Mouse (Mus musculus): Measurements from ENCODE around the gene Sema3b.

The Sema3b gene

DNA sequence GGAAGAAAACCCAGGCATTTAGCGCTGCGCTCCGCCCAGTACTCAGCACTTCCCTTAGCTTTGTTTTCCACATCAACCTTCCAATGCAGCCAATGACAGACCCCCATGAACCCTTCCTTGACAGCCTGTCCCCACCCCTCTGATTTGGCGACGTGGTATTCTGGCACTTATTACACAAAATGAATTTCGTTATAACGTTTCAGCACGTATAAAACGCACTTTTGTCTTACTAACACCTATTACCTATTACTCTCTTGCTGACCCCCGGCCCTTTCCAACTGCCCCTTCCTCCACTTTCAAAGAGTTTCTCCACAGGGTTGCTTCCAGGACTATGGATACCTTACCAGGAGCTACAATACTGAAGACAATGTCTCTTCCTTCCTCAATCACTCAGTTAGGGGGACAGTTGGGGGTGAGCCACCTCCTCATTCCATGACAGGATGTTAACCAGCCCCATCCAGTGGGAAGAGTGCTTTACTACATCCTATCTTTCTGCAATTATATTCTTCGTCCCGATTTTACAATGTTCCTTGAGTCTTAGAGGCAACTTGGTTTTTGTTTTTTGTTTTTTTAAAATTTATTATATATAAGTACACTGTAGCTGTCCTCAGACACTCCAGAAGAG lies 4.0 kb upstream of the Sema3b start:
- no peak for DNase-seq (ENCODE audit: extremely low read depth, low read depth, low spot score)

DNA sequence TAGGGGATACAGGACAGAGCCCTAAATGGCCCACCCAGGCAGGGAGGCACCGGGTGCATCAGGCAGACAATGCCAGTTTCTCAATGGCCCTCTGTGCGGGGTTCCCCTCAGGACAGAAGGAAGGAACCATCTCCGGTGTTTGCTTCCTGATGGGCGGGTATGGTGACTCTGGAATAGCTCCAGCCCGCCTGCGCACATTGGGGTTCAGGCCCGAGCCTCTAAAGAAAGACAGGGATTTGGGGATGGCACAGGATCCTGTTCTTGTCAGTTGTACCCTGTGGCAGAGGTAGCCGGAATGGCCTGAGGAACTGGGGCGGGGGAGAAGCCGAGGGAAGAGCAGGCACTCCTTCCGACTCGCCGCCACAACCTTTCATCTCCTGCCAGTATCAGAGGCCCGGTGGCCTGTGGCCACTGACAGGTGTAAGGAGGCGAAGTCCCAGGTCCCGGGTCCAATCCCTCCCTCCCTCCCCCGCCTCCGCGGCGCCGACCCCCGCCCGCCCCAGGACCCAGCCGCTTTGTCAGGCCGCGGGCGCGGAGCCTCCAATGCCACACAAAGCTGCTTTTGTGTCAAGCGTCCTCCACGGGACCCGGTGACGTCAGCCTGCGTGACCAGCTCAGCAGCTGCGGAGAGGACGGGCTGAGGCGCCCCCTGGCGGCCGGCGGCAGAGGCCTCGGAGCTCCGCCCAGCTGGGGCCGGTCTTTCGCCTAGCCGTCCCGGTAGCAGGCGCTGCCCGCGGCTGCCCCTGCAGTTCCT lies 3.3 kb upstream of the Sema3b start:
- DNase-seq (ENCODE audit: extremely low read depth, low read depth, low spot score) = peak; percentile 49

DNA sequence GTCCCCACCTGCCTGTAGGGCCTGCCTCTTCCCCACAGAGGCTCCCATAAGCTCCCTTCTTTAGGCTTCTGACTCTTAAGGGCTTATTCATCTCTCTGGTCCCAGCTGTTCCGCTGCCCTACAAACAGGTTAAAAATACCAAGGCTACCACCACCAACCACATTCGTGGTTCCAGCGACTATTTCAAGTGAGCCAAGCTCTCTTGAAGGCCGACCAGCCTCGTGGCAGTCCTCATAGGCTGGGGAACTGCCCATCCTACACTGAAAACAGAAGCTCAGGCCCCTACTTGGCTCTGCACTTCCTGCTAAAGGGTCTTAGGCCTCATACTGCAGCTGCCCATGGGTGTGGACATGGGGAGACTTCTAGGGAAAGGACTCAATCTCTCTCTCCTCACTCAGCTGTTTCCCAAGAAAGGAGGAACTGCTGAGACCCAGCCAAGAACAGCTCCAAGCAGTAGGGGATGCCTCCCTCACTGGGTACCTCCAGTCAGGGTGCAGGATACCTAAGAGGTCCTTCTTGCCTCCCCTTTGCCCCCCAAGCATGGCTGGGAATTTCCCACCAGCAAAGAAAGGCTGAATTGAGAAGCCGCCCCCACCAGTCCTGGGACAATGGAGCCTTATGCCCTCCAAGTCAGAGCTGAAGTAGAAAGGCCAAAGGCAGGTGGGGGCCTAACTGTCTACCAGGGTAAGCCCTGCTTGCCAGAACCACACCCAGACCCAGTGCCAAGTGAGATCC lies 2.6 kb upstream of the Sema3b start:
- DNase-seq (ENCODE audit: extremely low read depth, low read depth, low spot score) = no peak

DNA sequence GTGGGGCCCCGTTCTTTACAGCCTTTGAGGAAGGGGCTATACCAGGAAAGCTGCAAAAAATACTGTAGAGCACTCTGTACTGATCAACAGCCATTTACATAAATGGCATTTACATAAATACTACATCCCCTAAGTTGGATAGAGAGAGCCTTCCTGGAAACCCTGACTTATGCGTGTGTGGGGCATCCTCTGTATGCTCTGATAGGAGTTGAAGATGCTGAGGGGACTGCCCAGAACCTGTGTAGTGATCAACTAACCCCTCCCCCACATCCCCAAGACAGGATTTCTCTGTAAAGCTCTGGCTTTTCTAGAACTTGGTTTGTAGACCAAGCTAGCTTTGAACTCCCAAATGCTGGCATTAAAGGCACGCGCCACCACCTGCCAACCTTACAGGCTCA lies 403 bp upstream of the Sema3b start:
- no peak for DNase-seq (ENCODE audit: extremely low read depth, low read depth, low spot score)

DNA sequence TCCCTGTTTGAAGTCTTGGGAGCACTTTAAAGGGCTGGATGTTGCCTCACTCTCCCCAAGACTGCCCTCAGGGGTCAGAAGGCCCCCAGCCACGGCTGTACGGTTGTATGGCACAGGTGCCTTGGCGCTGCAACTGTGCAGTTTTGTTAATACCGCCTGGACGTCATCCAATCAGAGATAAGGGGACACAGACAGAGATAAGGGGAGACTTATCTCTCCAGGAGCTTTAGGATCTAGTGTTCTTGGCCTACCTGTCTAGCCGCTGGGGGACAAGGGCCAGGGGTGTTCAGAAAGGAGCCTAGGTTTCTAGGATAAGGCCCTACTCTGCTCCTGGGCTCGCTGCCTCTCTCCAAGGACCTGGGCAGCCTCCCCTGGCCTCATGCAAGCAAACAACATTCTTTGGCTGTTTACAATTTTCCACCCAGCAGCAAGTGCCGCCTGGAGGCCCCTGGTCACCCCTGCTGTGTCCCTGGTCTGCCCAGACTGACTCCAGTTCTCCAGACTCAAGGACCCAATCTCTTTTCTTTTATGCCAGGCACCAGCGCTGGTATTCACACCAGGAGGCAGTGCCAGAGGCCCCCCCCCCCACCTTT lies 1.3 kb downstream of the Sema3b start:
- DNase-seq (ENCODE audit: extremely low read depth, low read depth, low spot score) = no peak

DNA sequence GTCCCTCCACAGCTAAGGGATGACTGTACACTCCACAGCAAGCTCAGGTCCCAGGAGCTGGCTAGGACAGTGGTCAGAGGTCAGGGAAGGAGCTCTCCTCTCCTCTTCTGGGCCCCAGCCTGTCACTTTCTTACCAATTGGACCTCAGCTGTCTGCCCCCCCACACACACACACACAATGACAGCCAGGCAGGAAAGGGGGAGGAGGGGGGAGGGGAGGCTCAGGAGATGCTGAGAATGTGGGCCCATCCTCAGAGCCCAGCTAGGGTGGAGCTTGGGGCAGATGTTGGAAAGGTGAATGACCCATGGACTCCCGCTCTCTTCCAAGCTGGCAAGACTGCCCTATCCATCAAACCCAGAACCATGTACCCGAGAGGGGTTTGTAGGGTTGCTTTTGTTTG lies 2.0 kb downstream of the Sema3b start:
- no peak for DNase-seq (ENCODE audit: extremely low read depth, low read depth, low spot score)

DNA sequence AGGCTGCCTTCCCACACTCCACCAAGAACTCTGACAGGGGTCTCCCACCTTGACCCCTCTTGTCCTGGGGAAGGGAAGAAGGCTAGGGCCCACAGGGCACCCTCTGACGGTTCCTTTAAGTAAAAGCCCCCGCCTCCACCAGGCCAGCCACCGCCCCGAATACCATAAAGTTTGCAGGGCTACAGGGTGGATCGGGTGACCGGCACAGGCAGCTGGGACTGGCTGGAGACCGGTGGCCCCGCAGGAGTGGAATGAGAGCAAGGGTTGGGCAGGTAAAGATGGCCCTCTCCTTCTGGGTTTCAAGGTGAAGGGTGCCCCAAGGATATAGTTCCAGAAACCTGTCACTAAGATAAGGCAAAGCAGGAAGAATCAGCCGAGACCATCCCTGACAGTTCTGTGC lies 2.4 kb downstream of the Sema3b start:
- no peak for DNase-seq (ENCODE audit: extremely low read depth, low read depth, low spot score)

DNA sequence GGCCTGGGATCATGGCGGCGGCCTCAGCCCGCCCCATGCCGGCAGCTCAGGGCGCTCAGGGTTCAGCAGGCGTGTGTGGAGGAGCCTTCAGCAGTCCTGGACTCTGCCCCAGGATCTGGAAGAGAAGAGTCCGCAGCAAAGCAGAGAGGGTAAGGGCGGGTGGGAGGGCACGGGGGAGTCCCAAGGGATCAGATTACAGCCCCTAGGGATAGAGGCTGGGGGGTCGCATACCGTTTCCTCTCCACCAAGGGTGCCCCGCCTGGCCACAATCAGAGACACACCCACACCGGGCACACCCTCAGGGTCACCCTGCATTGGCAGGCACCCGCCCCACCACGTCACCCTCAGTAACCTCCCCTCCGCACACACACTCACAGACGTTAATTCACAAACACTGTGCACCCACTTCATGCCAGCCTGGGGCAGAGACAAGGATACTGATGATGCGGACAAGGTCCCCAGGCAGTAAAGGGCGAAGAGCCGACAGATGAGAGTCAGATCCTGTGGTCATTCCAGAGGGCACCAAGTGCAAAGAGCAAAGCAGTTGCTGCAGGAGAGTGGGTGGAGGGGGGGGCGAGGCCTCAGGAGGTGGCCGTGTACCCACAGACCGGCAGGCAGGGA lies 3.9 kb downstream of the Sema3b start:
- no peak for DNase-seq (ENCODE audit: extremely low read depth, low read depth, low spot score)

DNA sequence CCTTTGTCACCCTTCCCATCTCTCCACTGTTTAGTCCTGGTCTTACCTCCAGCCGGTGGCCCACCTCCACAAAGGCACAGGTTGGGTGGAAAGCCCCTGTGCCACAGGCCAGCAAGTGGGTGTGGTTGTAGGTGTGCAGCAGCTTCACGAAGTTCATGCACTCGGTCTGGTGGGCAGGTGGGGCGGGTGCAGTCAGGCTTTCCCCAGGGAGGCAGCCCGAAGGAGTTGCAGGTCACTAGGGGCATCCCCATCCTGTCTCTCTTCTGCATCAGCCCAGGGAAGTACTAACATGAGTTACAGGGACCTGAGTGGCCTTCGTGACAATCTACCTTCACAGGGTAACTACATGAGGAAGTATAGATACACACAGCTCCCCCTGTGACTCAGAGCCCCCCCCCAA lies 5.8 kb downstream of the Sema3b start:
- DNase-seq (ENCODE audit: extremely low read depth, low read depth, low spot score) = no peak

DNA sequence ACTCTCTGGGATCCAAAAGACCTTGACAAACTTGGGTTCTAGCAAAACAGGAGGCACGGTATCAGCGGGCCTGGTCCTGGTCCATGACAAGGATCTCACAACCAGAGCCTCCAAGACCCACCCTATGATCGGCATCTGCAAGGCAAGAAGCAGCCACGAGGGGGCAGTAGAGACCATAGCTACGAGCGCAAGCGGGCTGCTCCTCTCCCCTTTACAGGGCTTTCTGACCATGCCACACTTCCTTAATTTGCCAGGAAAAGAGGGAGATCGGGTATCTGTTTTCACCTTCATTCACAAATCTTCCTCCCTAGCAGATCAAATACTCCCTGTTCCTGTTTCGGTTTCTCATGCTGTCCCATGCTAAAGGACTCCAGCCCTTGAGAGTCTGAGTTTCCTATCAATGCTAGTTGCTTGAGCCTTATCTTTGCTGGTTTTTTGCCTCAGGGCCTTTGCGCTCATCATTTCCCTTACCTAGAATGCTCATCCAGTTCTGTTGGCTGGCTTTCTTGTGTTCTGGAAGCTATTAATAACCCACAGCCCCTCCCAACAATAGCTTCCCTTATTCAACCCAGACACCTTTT lies 6.9 kb downstream of the Sema3b start:
- no peak for DNase-seq (ENCODE audit: extremely low read depth, low read depth, low spot score)

DNA sequence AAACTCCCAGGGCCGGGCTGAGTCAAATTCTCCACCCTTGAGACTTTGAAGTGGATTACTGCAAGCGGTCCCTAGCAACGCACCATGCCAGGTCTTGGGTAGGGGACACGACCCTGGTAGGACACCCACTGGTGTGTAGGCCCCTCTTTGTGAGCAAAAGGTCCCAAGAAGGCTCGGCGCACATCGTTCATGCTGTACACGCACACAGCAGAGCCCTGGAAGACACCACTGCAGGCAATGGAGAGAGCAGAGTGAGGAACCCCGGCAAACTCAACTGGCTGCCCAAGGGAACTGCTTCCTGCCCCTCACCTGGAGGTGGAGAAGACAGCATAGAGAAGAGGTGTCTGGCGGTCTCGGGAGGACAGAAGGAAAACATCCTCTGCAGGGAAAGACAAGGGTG lies 7.8 kb downstream of the Sema3b start:
- DNase-seq (ENCODE audit: extremely low read depth, low read depth, low spot score) = no peak

DNA sequence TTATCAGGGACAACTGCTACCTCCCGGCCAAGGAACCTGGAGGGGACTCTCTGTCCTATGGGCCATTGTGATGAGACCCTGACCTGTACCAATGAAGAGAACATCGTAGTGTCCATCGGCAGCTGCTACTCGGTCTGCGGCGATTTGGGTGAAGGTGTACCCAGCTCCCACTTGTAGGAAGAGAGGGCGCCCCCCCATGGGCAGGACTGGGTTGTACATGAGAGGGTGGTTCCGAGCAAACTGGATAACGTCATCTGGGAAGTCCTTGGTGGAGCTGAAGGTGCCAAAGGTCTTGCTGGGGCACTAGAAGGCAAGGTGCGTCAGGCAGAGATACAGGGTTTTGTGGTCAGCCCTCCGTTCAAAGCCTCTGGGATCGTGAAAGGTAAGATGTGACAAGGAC lies 8.3 kb downstream of the Sema3b start:
- no peak for DNase-seq (ENCODE audit: extremely low read depth, low read depth, low spot score)

DNA sequence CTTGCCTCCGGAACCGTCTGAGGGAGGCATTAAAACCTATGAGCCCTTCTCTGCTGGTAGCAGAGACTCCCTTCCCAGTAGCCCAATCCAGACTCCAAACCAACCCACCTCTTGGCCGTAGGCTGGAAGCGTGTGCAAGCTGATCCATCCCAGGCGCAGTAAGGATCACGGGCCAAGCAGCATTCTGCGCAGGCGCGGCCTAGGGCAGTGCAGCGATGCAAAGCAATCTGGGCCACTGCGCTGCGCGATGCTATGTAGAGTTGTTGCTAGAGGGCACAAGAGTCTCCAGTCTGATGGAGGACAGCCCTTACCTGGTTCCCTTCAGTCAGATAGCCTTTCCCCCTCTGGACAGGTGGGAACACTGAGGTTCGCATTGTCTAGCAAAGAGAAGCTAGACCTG lies 9.2 kb downstream of the Sema3b start:
- DNase-seq (ENCODE audit: extremely low read depth, low read depth, low spot score) = no peak

DNA sequence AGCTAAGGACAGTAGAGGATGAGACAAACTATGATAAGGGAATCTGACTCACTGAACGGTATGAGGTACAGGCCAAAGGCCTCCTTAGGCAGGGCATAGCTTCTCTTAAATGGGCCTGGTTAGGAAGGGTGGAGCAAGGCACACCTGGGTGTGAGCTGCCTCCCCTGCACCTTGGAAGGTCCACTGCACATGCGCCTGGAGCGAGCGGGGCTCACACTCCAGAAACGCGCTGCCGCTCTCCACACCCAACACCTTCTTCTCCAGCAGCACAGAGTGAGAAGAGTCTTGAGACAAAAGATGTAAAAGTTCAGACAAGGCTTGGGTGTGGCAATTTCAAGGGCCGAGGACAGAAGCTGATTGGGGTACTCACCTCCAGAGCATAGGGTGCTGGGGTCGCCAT lies 9.6 kb downstream of the Sema3b start:
- no peak for DNase-seq (ENCODE audit: extremely low read depth, low read depth, low spot score)

DNA sequence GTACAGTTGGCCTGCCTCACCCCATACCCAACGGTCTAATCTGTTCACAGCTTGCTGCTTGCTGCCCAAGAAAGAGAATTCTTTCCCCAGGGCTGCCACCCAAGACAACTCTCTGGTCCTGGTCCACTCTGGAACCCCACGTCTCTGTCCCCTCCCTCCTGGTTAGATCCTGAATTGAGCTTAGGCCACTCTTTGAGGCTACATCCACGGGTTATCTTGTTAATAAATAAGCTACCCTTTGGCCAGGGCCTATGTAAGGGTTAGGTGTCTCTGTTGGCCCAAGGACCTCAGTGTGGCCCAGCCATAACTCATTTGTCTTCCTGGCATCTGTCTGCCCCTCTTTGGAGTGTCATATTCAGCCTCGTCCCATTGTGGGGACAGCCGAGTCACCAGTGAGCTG lies 10.6 kb downstream of the Sema3b start:
- DNase-seq (ENCODE audit: extremely low read depth, low read depth, low spot score) = no peak

DNA sequence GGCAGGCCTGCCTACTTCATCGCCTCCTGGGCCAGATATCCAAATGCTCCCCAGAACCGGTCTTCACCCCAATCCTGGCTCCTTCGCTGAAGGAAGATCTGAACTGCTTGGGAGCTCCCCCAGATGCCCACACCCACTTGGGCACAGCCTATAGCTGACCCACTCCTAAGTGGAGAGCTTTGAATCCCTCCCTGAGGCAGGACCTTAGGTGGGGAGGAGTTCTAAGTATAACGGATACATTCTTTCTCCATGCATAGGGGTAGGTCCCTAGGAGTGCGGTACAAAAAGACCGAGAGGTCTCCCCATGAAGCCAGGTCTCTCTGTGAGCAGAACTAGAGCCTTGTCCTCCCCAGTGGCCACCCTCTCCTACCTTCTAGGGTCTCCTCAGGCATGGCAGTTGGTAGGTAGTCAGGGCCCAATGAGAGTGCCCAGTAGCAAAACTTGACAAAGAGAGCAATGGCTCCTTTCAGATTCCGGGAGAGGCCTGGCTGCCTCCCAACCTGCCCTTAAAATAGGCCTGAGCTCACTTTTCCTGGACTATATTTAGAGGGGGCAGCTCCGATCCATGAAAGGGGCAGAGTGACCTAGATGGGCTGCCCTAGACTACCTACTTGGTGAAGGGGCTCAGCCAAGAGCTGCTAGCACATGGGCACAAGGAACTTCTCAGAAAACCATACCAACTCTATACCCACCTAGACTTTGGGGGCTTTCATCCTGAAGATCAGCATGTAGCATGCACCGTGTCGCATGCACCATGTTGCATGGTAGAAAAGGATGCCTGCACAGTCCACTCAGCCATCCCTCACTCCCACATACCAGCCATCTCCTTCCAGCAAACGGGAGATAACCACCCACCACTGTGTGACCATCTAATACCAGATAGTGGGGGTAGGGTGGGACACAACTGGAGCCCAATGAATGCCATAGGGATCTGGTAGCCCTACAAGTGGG lies 12.1 kb downstream of the Sema3b start:
- no peak for DNase-seq (ENCODE audit: extremely low read depth, low read depth, low spot score)

DNA sequence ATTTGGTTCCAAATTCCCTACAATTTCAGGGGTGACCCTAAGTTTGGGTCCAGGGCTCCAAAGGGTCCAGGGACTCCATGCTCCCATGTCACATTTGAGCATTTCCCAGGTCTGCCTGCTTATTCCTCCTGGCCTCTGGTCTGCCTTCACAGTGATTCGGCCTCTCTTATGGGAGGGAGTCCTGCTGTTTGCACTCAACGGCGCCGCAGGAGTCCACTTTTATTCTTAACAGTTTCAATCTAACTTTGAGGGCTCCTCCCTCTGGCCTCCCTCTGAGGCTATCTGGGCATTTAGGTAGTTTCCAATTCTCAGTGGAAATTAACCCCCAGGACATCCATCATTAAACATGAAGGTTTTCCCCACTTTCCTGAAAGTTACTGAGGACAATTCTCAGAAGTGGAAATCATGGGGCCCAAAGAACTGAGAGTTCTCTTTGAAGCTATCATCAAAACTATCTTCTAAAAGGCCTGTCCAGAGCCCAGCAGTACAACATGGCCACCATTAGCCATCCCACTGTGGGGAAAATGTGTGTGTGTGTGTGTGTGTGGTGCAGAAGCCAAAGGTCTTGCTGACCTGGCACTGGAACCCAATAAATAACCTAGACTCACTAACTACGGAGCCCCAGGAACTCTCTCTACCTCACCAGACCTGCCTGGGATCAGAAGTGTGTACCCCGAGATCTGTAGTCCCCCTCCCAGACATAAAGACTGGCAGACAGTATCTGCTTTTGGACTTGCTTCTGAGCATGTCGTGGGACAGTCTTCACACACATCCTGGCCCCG lies 14.6 kb downstream of the Sema3b start:
- no peak for DNase-seq (ENCODE audit: extremely low read depth, low read depth, low spot score)

DNA sequence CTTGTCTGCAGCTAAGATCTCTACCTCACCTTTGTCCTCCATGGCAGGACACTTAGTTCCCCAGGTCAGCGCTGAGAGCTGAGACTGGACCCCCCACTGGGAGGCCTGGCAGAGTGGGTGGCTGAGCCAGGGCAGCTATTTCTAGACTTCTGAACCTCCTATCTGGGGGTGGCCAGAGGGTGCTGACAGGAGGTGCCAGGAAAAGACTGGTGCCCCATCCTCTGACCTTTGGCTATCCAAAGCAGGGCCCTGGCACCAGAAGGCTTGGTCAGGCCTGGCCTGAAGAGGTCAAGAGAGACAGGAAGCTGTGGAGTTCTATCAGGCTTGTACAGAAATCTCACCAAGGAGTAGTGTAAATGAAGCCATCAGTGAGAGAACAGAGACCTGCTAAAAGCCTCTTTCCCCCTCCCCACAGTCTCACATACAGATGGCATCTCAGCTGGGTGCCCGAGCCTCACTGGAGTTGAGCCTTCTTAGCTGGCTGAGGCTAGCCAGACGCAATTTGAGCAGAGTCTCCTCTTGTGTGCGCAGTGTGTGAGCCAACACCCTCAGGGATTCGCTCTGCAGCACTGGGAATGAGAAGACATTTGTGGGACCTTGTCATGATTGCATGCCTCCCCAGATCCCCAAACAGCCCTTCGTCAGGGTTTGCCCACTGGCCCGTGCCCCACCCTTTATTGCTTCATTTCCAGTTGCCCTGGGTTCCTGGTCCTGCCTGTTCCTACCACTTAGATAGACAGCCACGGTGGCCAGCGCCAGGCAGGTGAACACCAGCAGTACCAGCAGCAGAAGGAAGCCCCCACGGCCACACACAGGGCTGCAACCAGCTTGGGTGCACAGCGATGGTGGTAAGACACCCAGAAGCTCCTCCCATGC lies 15.7 kb downstream of the Sema3b start:
- DNase-seq (ENCODE audit: extremely low read depth, low read depth, low spot score) = no peak
